18 mouse cellular contexts compared by ENCODE assay signal in the genomic region with DNA sequence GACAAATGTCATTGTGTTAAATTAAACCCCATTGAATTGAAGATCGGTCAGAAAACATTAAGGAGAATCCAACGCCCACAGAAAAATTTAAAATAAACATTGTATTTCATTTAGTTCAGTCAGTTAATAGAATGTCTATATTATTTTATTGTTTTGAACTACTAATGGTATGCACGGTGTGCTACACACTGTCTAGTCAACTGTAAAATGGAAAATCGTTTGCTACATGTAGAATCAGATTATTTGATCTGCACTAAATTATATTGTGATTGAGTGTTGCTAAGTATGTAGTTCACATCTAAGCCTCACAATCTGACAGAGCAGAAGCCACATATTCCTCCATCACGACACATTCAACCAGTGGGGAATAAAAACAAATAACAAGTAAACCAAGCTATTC.
DNase-seq lines count a peak whose midpoint lies in the region; ATAC-seq lines count a peak whose summit lies in the region.
"Had no signal": no experiment of that assay in that cellular context is flagged by ENCODE, and none has a peak within 500 bp of the region (broad histone marks: within the 10 kb centered on the region; RNA-seq: fewer than 3 reads in every experiment).

No protein-coding gene starts in this region.

- DNase-seq in forebrain, embryonic 11.5 days (ENCODE audit: low spot score), result no peak
- no peak for DNase-seq in midbrain, embryonic 14.5 days
- no peak for DNase-seq in midbrain, embryonic 11.5 days (ENCODE audit: low spot score, missing footprints)
- no peak for DNase-seq in spleen, adult 18-20 months
- no peak for DNase-seq in lung, postnatal 4 days
- DNase-seq: adrenal gland, postnatal 10 days; cerebellum, adult 11-12 months; cerebellum, adult 9-10 months; cerebellum, postnatal 25 days; gastrocnemius, postnatal 10 days; heart, adult 18-20 months; heart, postnatal 10 days; heart, postnatal 4 days had no signal

- H3K4me3 ChIP-seq in forebrain, embryonic 13.5 days, result no peak overlapping the region
- H3K4me3 ChIP-seq in forebrain, embryonic 11.5 days (ENCODE audit: low read depth, low read length), result no peak overlapping the region
- H3K4me3 ChIP-seq in midbrain, embryonic 14.5 days (replicated peaks; ENCODE audit: low read depth, low read length), result no peak overlapping the region
- no peak overlapping the region for H3K4me3 ChIP-seq in midbrain, embryonic 11.5 days (ENCODE audit: low read depth, low read length)
- H3K4me3 ChIP-seq in forebrain, embryonic 16.5 days (replicated peaks; ENCODE audit: low read length), result no peak overlapping the region
- H3K4me3 ChIP-seq: embryonic facial prominence, embryonic 13.5 days; heart, embryonic 10.5 days; hindbrain, embryonic 15.5 days had no signal

- H3K27ac ChIP-seq in forebrain, embryonic 13.5 days, result no peak overlapping the region
- no peak overlapping the region for H3K27ac ChIP-seq in forebrain, embryonic 11.5 days (ENCODE audit: low read depth, low read length)
- no peak overlapping the region for H3K27ac ChIP-seq in midbrain, embryonic 14.5 days (replicated peaks; ENCODE audit: low read depth, low read length)
- H3K27ac ChIP-seq in midbrain, embryonic 11.5 days (ENCODE audit: low read depth, low read length), result no peak overlapping the region
- H3K27ac ChIP-seq in forebrain, embryonic 16.5 days (ENCODE audit: low read length), result no peak overlapping the region
- H3K27ac ChIP-seq: embryonic facial prominence, embryonic 13.5 days; heart, embryonic 10.5 days; hindbrain, embryonic 15.5 days had no signal

- H3K9me3 ChIP-seq in forebrain, embryonic 13.5 days (replicated peaks), result no peaks in the 10 kb centered on the region
- H3K9me3 ChIP-seq in forebrain, embryonic 11.5 days (ENCODE audit: control insufficient read depth, low read length), result no peaks in the 10 kb centered on the region
- H3K9me3 ChIP-seq in midbrain, embryonic 14.5 days (ENCODE audit: control insufficient read depth, low read length), result no peaks in the 10 kb centered on the region
- no peaks in the 10 kb centered on the region for H3K9me3 ChIP-seq in midbrain, embryonic 11.5 days (ENCODE audit: control insufficient read depth, low read length)
- H3K9me3 ChIP-seq in forebrain, embryonic 16.5 days (ENCODE audit: control insufficient read depth, low read length), result no peaks in the 10 kb centered on the region
- H3K9me3 ChIP-seq: embryonic facial prominence, embryonic 13.5 days; heart, embryonic 10.5 days; hindbrain, embryonic 15.5 days had no signal

- H3K4me2 ChIP-seq in forebrain, embryonic 13.5 days, result no peak overlapping the region
- H3K4me2 ChIP-seq in forebrain, embryonic 11.5 days (ENCODE audit: low read depth, low read length, severe bottlenecking), result no peak overlapping the region
- no peak overlapping the region for H3K4me2 ChIP-seq in midbrain, embryonic 14.5 days (ENCODE audit: low read length)
- no peak overlapping the region for H3K4me2 ChIP-seq in midbrain, embryonic 11.5 days
- H3K4me2 ChIP-seq in forebrain, embryonic 16.5 days (ENCODE audit: low read length), result no peak overlapping the region
- H3K4me2 ChIP-seq: embryonic facial prominence, embryonic 13.5 days; hindbrain, embryonic 15.5 days had no signal

- ATAC-seq in forebrain, embryonic 13.5 days, result peak; percentile 70
- no peak for ATAC-seq in forebrain, embryonic 11.5 days (replicated peaks; ENCODE audit: low FRiP score)
- ATAC-seq in midbrain, embryonic 14.5 days (ENCODE audit: low FRiP score, low TSS enrichment), result peak; percentile 37; the same call in 1 of the 2 replicates
- ATAC-seq in midbrain, embryonic 11.5 days (ENCODE audit: low FRiP score), result no peak
- ATAC-seq in forebrain, embryonic 16.5 days, result peak; percentile 71

- no peak overlapping the region for H3K9ac ChIP-seq in forebrain, embryonic 13.5 days
- H3K9ac ChIP-seq in forebrain, embryonic 11.5 days (ENCODE audit: low read length), result no peak overlapping the region
- no peak overlapping the region for H3K9ac ChIP-seq in midbrain, embryonic 14.5 days (replicated peaks; ENCODE audit: low read length)
- no peak overlapping the region for H3K9ac ChIP-seq in midbrain, embryonic 11.5 days (ENCODE audit: low read length)
- no peak overlapping the region for H3K9ac ChIP-seq in forebrain, embryonic 16.5 days (replicated peaks; ENCODE audit: low read depth, low read length)
- H3K9ac ChIP-seq: embryonic facial prominence, embryonic 13.5 days; hindbrain, embryonic 15.5 days had no signal

- H3K27me3 ChIP-seq in forebrain, embryonic 13.5 days, result no peaks in the 10 kb centered on the region
- H3K27me3 ChIP-seq in forebrain, embryonic 11.5 days (ENCODE audit: control insufficient read depth, insufficient read depth, low read length), result no peaks in the 10 kb centered on the region
- no peaks in the 10 kb centered on the region for H3K27me3 ChIP-seq in midbrain, embryonic 14.5 days (ENCODE audit: control insufficient read depth, insufficient read depth, low read length)
- H3K27me3 ChIP-seq in midbrain, embryonic 11.5 days (ENCODE audit: control insufficient read depth, insufficient read depth, low read length), result no peaks in the 10 kb centered on the region
- no peaks in the 10 kb centered on the region for H3K27me3 ChIP-seq in forebrain, embryonic 16.5 days (replicated peaks; ENCODE audit: control insufficient read depth, insufficient read depth, low read length)
- H3K27me3 ChIP-seq: embryonic facial prominence, embryonic 13.5 days; hindbrain, embryonic 15.5 days had no signal

- WGBS in forebrain, embryonic 13.5 days, result 52% methylated on average over 5 of the region's 5 CpGs
- 74% methylated on average over 5 of the region's 5 CpGs for WGBS in forebrain, embryonic 11.5 days
- 40% methylated on average over 5 of the region's 5 CpGs for WGBS in midbrain, embryonic 14.5 days
- WGBS in midbrain, embryonic 11.5 days, result 78% methylated on average over 5 of the region's 5 CpGs
- WGBS in forebrain, embryonic 16.5 days, result 29% methylated on average over 5 of the region's 5 CpGs

- no peaks in the 10 kb centered on the region for H3K4me1 ChIP-seq in forebrain, embryonic 13.5 days
- H3K4me1 ChIP-seq in forebrain, embryonic 11.5 days (replicated peaks; ENCODE audit: control insufficient read depth, insufficient read depth, low read length), result no peaks in the 10 kb centered on the region
- H3K4me1 ChIP-seq in midbrain, embryonic 14.5 days (ENCODE audit: control insufficient read depth, insufficient read depth, low read length), result 0 out of 2 replicates have a peak, but pooled peaks cover 3% of the 10 kb centered on the region
- H3K4me1 ChIP-seq in midbrain, embryonic 11.5 days (ENCODE audit: control insufficient read depth, insufficient read depth, low read length), result no peaks in the 10 kb centered on the region
- H3K4me1 ChIP-seq in forebrain, embryonic 16.5 days (replicated peaks; ENCODE audit: control insufficient read depth, insufficient read depth, low read length), result no peaks in the 10 kb centered on the region
- H3K4me1 ChIP-seq: embryonic facial prominence, embryonic 13.5 days; heart, embryonic 10.5 days; hindbrain, embryonic 15.5 days had no signal

- H3K36me3 ChIP-seq in forebrain, embryonic 13.5 days (ENCODE audit: poor library complexity, severe bottlenecking), result no peaks in the 10 kb centered on the region
- no peaks in the 10 kb centered on the region for H3K36me3 ChIP-seq in forebrain, embryonic 11.5 days (ENCODE audit: control insufficient read depth, insufficient read depth, low read length)
- H3K36me3 ChIP-seq in midbrain, embryonic 14.5 days (ENCODE audit: control insufficient read depth, insufficient read depth, low read length), result no peaks in the 10 kb centered on the region
- no peaks in the 10 kb centered on the region for H3K36me3 ChIP-seq in midbrain, embryonic 11.5 days (ENCODE audit: control insufficient read depth, insufficient read depth, low read length)
- no peaks in the 10 kb centered on the region for H3K36me3 ChIP-seq in forebrain, embryonic 16.5 days (ENCODE audit: control insufficient read depth, insufficient read depth)
- H3K36me3 ChIP-seq: embryonic facial prominence, embryonic 13.5 days; heart, embryonic 10.5 days; hindbrain, embryonic 15.5 days had no signal

Comparison
In these comparisons a context has a peak if more than half of its experiments do, and no peak if none do; other contexts are left out.
1. ATAC-seq: peak in forebrain, embryonic 13.5 days (single experiment), midbrain, embryonic 14.5 days (single experiment) and forebrain, embryonic 16.5 days (single experiment); none in forebrain, embryonic 11.5 days (single experiment) and midbrain, embryonic 11.5 days (single experiment).